Mouse (Mus musculus): ENCODE measurements around the gene Dclk1. TPM values are rescaled to one million over a fixed set of nuclear protein-coding genes. Genes with fewer than 3 reads are reported as not detected.

The Dclk1 gene
- polyA plus RNA-seq, 1 experiment from 2014 or later = 7.9 TPM

DNA sequence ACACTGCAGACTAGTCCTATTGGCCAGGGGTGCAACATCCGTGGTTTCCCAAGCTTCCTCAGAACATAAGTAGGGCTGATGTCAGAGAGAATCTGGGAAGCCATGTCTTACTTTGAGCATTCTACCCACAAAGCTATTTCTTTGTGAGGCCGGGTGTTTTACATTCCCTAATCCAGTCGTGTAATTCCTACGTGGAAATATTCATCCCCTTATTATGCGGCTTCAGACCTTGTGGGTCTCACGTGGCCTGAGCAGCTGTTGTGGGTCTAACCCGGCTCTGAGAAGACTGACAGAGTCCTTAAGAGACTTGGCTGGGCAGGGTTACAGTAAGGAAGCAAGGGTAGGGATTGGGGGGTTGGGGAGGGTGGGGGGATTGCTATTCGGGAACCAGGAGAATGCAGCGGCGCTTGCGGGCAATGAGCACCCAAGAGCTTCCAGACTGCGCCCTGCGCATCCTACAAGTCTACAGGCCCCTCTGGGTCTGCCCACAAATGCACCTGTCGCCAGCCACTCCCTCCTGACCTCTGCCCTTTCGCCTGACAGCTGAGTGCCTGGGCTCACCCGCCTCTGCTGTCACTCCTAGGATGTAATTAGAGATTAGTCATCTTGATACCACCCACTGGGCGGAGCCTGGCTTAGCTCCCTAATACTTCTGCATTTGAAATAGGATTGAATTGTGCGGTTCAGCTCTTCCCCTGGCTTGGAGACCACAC is 15.5 kb upstream of the Dclk1 start:
- Histone ChIP-seq H3K36me3 (no peaks in the 10 kb centered on the region), H3K9me3 (no peaks in the 10 kb centered on the region), H3K4me3 (no peak overlapping the region), H3K27ac (no peak overlapping the region), H3K4me1 (peaks cover 4% of the 10 kb centered on the region; the same call in 1 of the 2 replicates), H3K27me3 (ENCODE audit: insufficient read depth, poor library complexity, severe bottlenecking) (no peaks in the 10 kb centered on the region)
- WGBS = 36% methylated on average over 18 of the region's 18 CpGs
- peak; percentile 64 for DNase-seq (ENCODE audit: low spot score)

DNA sequence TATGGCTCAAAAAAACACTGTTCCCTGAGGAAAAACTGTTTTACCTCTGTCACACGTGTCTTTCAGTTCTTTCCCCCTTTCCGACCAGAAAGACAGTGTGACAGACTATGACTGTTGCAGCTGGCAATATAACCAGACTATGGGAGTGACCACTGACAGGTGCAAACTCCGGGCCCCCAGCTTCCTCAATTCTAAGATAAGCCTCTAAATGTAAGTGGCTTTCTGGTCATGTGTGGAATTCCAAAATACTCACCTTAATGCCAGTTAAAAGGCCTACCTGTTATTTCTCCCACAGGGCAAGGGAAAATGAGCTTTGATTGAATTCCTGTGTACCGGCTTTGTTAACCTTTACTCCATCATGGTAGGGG is 15.0 kb upstream of the Dclk1 start:
- 32% methylated on average over 4 of the region's 4 CpGs for WGBS

GRCm38 (mm10) chr3:55242422-55243055 is 375 bp downstream of the Dclk1 start:
- peak; percentile 83 for DNase-seq (ENCODE audit: low spot score)
- H3K4me3 ChIP-seq = peak overlapping the region; percentile 74
- no peaks in the 10 kb centered on the region for H3K9me3 ChIP-seq
- peaks cover 15% of the 10 kb centered on the region for H3K4me1 ChIP-seq
- peaks cover 36% of the 10 kb centered on the region for H3K27me3 ChIP-seq (ENCODE audit: insufficient read depth, poor library complexity, severe bottlenecking)
- H3K36me3 ChIP-seq = no peaks in the 10 kb centered on the region
- under 1% methylated on average over 45 of the region's 45 CpGs for WGBS
- H3K27ac ChIP-seq = peak overlapping the region; percentile 75

More for the DNA sequence above, 15.0 kb upstream of the Dclk1 start:
- peaks cover 4% of the 10 kb centered on the region; the same call in 1 of the 2 replicates for H3K4me1 ChIP-seq
- H3K36me3 ChIP-seq = no peaks in the 10 kb centered on the region
- H3K27ac ChIP-seq = no peak overlapping the region
- DNase-seq (ENCODE audit: low spot score) = peak; percentile 51
- no peaks in the 10 kb centered on the region for H3K27me3 ChIP-seq (ENCODE audit: insufficient read depth, poor library complexity, severe bottlenecking)
- no peak overlapping the region for H3K4me3 ChIP-seq
- H3K9me3 ChIP-seq = no peaks in the 10 kb centered on the region

DNA sequence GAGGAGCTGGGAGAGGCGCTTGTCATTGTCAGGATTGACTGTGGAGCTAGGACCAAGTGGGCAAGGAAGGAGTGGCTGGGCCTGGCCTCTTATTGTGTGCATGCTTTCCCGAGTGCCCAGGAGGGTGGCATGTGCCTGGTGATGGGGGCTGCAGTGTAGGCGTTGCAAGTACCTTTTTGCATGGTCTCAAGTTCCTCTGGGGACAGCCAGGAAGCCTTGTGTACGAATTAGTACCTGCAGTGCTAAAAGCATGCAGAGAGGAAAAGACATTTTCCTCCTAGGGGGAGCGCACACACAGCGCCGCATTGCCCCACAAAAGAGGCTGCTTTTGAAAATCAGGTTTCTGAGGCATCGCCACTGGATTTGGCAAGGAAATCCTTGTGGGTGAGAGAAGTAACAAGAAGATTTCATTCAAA is 900 bp downstream of the Dclk1 start:
- H3K27ac ChIP-seq = peak overlapping the region; percentile 75; the same call in 1 of the 2 replicates
- no peak for DNase-seq (ENCODE audit: low spot score)
- H3K36me3 ChIP-seq = no peaks in the 10 kb centered on the region
- 2% methylated on average over 8 of the region's 8 CpGs for WGBS
- peaks cover 36% of the 10 kb centered on the region for H3K27me3 ChIP-seq (ENCODE audit: insufficient read depth, poor library complexity, severe bottlenecking)
- H3K9me3 ChIP-seq = no peaks in the 10 kb centered on the region
- H3K4me1 ChIP-seq = peaks cover 15% of the 10 kb centered on the region
- H3K4me3 ChIP-seq = peak overlapping the region; percentile 74

DNA sequence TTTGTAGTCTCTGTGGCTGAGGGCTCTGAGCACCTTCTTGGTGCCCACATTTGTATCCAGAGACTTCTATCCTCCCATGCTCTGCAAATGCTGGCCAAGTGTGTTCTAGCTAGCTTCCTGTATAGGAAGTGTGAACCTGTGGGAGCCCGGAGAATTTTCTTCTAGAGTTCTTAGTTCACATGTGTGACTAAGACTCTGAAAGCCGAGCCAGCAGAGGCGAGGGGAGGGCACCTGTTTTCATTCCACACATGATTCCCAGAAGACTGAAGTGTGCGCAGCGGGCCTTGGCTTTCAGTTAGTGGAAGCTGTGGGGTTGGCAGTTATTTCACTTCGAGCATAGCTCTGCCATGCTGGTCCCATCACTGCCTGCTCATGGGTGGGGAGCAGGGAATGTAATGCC is 1.9 kb downstream of the Dclk1 start:
- Histone ChIP-seq H3K9me3 (no peaks in the 10 kb centered on the region), H3K27me3 (ENCODE audit: insufficient read depth, poor library complexity, severe bottlenecking) (peaks cover 36% of the 10 kb centered on the region), H3K4me1 (peaks cover 15% of the 10 kb centered on the region), H3K27ac (no peak overlapping the region), H3K36me3 (no peaks in the 10 kb centered on the region), H3K4me3 (no peak overlapping the region)
- no peak for DNase-seq (ENCODE audit: low spot score)
- 75% methylated on average over 6 of the region's 6 CpGs for WGBS

- Histone ChIP-seq H3K36me3 (no peaks in the 10 kb centered on the region), H3K9me3 (no peaks in the 10 kb centered on the region), H3K4me1 (peaks cover 15% of the 10 kb centered on the region), H3K27ac (no peak overlapping the region), H3K4me3 (no peak overlapping the region), H3K27me3 (ENCODE audit: insufficient read depth, poor library complexity, severe bottlenecking) (peaks cover 34% of the 10 kb centered on the region)
- no peak for DNase-seq (ENCODE audit: low spot score)
- 83% methylated on average over 12 of the region's 12 CpGs for WGBS
Measured at GRCm38 (mm10) chr3:55246618-55247272, 4.6 kb downstream of the Dclk1 start.

GRCm38 (mm10) chr3:55248048-55248447 is 5.9 kb downstream of the Dclk1 start:
- no peaks in the 10 kb centered on the region for H3K36me3 ChIP-seq
- WGBS = 89% methylated on average over 3 of the region's 3 CpGs
- no peaks in the 10 kb centered on the region for H3K9me3 ChIP-seq
- peaks cover 7% of the 10 kb centered on the region for H3K4me1 ChIP-seq
- H3K4me3 ChIP-seq = no peak overlapping the region
- DNase-seq (ENCODE audit: low spot score) = no peak
- no peak overlapping the region for H3K27ac ChIP-seq
- peaks cover 21% of the 10 kb centered on the region for H3K27me3 ChIP-seq (ENCODE audit: insufficient read depth, poor library complexity, severe bottlenecking)

GRCm38 (mm10) chr3:55248508-55248907 is 6.3 kb downstream of the Dclk1 start:
- Histone ChIP-seq H3K27ac (no peak overlapping the region), H3K36me3 (no peaks in the 10 kb centered on the region), H3K27me3 (ENCODE audit: insufficient read depth, poor library complexity, severe bottlenecking) (peaks cover 16% of the 10 kb centered on the region), H3K9me3 (no peaks in the 10 kb centered on the region), H3K4me3 (no peak overlapping the region), H3K4me1 (peaks cover 2% of the 10 kb centered on the region; the same call in 1 of the 2 replicates)
- no peak for DNase-seq (ENCODE audit: low spot score)
- 70% methylated on average over 6 of the region's 6 CpGs for WGBS

- Histone ChIP-seq H3K27me3 (ENCODE audit: insufficient read depth, poor library complexity, severe bottlenecking) (no peaks in the 10 kb centered on the region), H3K36me3 (no peaks in the 10 kb centered on the region), H3K9me3 (no peaks in the 10 kb centered on the region), H3K4me1 (no peaks in the 10 kb centered on the region), H3K4me3 (no peak overlapping the region), H3K27ac (no peak overlapping the region)
- WGBS = 84% methylated on average over 2 of the region's 2 CpGs
- DNase-seq (ENCODE audit: low spot score) = no peak
Measured at GRCm38 (mm10) chr3:55250631-55251030, 8.5 kb downstream of the Dclk1 start.

- H3K27me3 ChIP-seq (ENCODE audit: insufficient read depth, poor library complexity, severe bottlenecking) = no peaks in the 10 kb centered on the region
- H3K4me3 ChIP-seq = no peak overlapping the region
- H3K4me1 ChIP-seq = 0 out of 2 replicates have a peak, but pooled peaks cover 4% of the 10 kb centered on the region
- H3K9me3 ChIP-seq = no peaks in the 10 kb centered on the region
- no peak for DNase-seq (ENCODE audit: low spot score)
- WGBS = 64% methylated on average over 7 of the region's 7 CpGs
- no peaks in the 10 kb centered on the region for H3K36me3 ChIP-seq
- H3K27ac ChIP-seq = no peak overlapping the region
Measured at GRCm38 (mm10) chr3:55260139-55260538, 18.0 kb downstream of the Dclk1 start.

GRCm38 (mm10) chr3:55266091-55266490 is 23.9 kb downstream of the Dclk1 start:
- Histone ChIP-seq H3K27me3 (ENCODE audit: insufficient read depth, poor library complexity, severe bottlenecking) (no peaks in the 10 kb centered on the region), H3K4me1 (peaks cover 4% of the 10 kb centered on the region; the same call in 1 of the 2 replicates), H3K36me3 (no peaks in the 10 kb centered on the region), H3K4me3 (no peak overlapping the region), H3K9me3 (no peaks in the 10 kb centered on the region), H3K27ac (no peak overlapping the region)
- WGBS = 82% methylated on average over 5 of the region's 5 CpGs
- peak; percentile 57 for DNase-seq (ENCODE audit: low spot score)

- no peaks in the 10 kb centered on the region for H3K36me3 ChIP-seq
- no peaks in the 10 kb centered on the region for H3K9me3 ChIP-seq
- H3K27me3 ChIP-seq (ENCODE audit: insufficient read depth, poor library complexity, severe bottlenecking) = no peaks in the 10 kb centered on the region
- no peak overlapping the region for H3K4me3 ChIP-seq
- peaks cover 7% of the 10 kb centered on the region for H3K4me1 ChIP-seq
- H3K27ac ChIP-seq = no peak overlapping the region
- DNase-seq (ENCODE audit: low spot score) = no peak
- WGBS = 64% methylated on average over 4 of the region's 4 CpGs
Measured at GRCm38 (mm10) chr3:55269802-55270201, 27.6 kb downstream of the Dclk1 start.

GRCm38 (mm10) chr3:55270345-55270744 is 28.2 kb downstream of the Dclk1 start:
- Histone ChIP-seq H3K27me3 (ENCODE audit: insufficient read depth, poor library complexity, severe bottlenecking) (no peaks in the 10 kb centered on the region), H3K9me3 (no peaks in the 10 kb centered on the region), H3K4me1 (peaks cover 7% of the 10 kb centered on the region), H3K27ac (no peak overlapping the region), H3K4me3 (no peak overlapping the region), H3K36me3 (no peaks in the 10 kb centered on the region)
- 85% methylated on average over 3 of the region's 3 CpGs for WGBS
- no peak for DNase-seq (ENCODE audit: low spot score)

Measured in heart, embryonic 10.5 days (tissue).